Mouse (Mus musculus) forebrain, embryonic 15.5 days (tissue): Measurements from ENCODE around the gene Lmod1. TPM values are rescaled to one million over a fixed set of nuclear protein-coding genes. Genes with fewer than 3 reads are reported as not detected.

ENCODE experiments used
- polyA plus RNA-seq: library from polyadenylated mRNA; unstranded; fragments of >200 nt; fragmentation: Nextera tagmentation; extraction: Ambion mirVana; gene quantifications from 2 replicates; pipeline ENCODE4 v1.2.1, GENCODE M21; 2015

Lmod1 gene
- polyA plus RNA-seq, 1 experiment from 2014 or later: 0.27 TPM

Other genes starting within 250 kb of the Lmod1 start
- gene Lgr6, start 219.5 kb upstream of the Lmod1 start, polyA plus RNA-seq: 0.41 and 0.61 TPM in 2 replicates
- gene Ptpn7, start 192.1 kb upstream of the Lmod1 start, polyA plus RNA-seq: 0.23 and 0.24 TPM in 2 replicates
- gene Arl8a, start 178.0 kb upstream of the Lmod1 start, polyA plus RNA-seq: 301 and 307 TPM in 2 replicates
- 0.31 and 0.33 TPM in 2 replicates for gene Gpr37l1, start 157.1 kb upstream of the Lmod1 start, polyA plus RNA-seq
- gene Elf3, start 66.2 kb upstream of the Lmod1 start, polyA plus RNA-seq: 0.28 and 0.43 TPM in 2 replicates
- gene Rnpep, start 40.7 kb upstream of the Lmod1 start, polyA plus RNA-seq: 96.0 and 98.8 TPM in 2 replicates
- 141 and 151 TPM in 2 replicates for gene Timm17a, start 11.0 kb upstream of the Lmod1 start, polyA plus RNA-seq
- gene Shisa4, start 50.4 kb downstream of the Lmod1 start, polyA plus RNA-seq: 94.3 and 104 TPM in 2 replicates
- gene Ipo9, start 105.7 kb downstream of the Lmod1 start, polyA plus RNA-seq: 139 and 148 TPM in 2 replicates